Mouse (Mus musculus): ENCODE measurements around the gene Olfr1416. TPM values are rescaled to one million over a fixed set of nuclear protein-coding genes. Genes with fewer than 3 reads are reported as not detected.

The Olfr1416 gene
- polyA plus RNA-seq, 1 experiment from 2014 or later, result not detected

DNA sequence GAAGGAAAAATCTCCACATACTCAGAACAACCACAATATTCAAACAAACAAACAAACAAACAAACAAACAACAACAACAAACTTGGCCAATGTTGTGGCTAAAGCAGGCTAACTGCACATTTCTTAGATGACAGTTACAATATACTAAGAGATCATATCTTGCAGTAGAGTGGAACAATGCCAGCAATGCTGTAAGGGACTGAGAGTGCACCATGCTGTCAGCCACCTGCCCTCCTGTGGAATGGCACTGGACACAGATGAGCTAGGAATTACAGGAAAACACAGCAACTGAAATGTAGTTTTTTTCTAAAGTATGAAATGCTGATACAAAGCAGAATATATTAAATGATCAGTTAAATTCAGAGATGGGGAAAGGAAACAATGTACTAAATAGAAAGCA, 27.2 kb downstream of the Olfr1416 start:
- H3K36me3 ChIP-seq, result peaks cover 79% of the 10 kb centered on the region
- no peaks in the 10 kb centered on the region for H3K4me1 ChIP-seq
- H3K4me2 ChIP-seq (replicated peaks), result no peak overlapping the region
- no peak overlapping the region for H3K9ac ChIP-seq
- no peaks in the 10 kb centered on the region for H3K27me3 ChIP-seq (replicated peaks)
- no peak for ATAC-seq (ENCODE audit: low FRiP score, low read depth)
- no peak overlapping the region for H3K27ac ChIP-seq
- H3K4me3 ChIP-seq, result no peak overlapping the region
- H3K9me3 ChIP-seq, result no peaks in the 10 kb centered on the region

DNA sequence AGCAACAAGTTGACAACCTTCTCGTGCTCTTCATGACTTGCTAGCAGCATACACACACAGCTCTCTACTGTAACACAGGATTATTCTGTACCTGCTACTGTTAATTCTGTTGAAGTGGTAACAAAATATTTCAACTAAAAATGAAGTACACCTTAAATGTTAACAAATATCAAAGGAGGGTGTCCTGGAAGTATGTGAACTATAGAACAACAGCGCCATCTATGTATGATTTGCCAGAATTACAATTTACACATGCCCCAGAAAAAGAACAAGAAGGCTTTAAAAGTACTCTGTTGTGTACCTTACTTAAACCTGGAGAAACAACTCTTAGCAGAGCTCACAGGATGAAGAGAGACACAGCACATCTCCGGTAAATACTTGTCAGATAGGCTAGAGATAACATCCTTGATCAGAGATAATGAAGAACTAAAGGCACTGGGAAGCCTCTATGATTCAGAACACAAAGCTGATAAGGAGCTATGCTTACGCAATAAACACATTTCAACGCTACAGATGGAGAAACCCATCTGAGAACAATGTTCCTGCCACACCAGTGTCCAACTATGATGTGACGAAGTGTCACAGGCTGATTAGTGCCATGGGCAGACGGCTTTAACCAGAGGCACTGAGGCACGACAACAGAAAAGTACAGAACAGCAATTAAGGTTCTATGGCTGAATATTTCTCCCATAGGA, 31.0 kb downstream of the Olfr1416 start:
- no peaks in the 10 kb centered on the region for H3K27me3 ChIP-seq (replicated peaks)
- no peaks in the 10 kb centered on the region for H3K4me1 ChIP-seq
- 77% methylated on average over 8 of the region's 8 CpGs for WGBS
- H3K4me3 ChIP-seq, result no peak overlapping the region
- H3K9me3 ChIP-seq, result no peaks in the 10 kb centered on the region
- H3K4me2 ChIP-seq (replicated peaks), result no peak overlapping the region
- no peak overlapping the region for H3K9ac ChIP-seq
- H3K27ac ChIP-seq, result no peak overlapping the region
- ATAC-seq (ENCODE audit: low FRiP score, low read depth), result no peak
- H3K36me3 ChIP-seq, result peaks cover 78% of the 10 kb centered on the region

DNA sequence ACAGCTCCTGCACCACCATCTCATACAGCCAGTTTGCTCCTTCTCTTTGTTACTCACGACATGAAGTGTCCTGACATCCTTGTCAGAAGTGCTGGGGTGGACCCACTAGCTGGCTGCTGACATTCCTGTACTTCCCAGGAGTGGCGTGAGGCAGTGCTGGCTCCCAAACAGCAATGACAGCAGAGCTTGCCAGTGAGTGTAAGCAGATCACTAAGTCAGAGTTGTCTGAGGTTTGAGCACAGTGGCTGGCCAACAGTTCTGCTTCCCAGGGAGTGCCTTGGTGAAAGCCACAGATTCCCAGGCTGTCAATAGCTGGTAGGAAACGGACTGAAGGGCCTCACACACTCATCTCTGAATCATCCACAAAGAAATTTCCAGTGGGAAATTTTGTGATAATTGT, 36.6 kb downstream of the Olfr1416 start:
- H3K27ac ChIP-seq, result no peak overlapping the region
- H3K27me3 ChIP-seq (replicated peaks), result no peaks in the 10 kb centered on the region
- H3K4me3 ChIP-seq, result no peak overlapping the region
- no peak for ATAC-seq (ENCODE audit: low FRiP score, low read depth)
- no peaks in the 10 kb centered on the region for H3K9me3 ChIP-seq
- H3K36me3 ChIP-seq, result peaks cover 84% of the 10 kb centered on the region
- WGBS, result 86% methylated on average over 3 of the region's 3 CpGs
- H3K4me2 ChIP-seq (replicated peaks), result no peak overlapping the region
- no peaks in the 10 kb centered on the region for H3K4me1 ChIP-seq
- H3K9ac ChIP-seq, result no peak overlapping the region

DNA sequence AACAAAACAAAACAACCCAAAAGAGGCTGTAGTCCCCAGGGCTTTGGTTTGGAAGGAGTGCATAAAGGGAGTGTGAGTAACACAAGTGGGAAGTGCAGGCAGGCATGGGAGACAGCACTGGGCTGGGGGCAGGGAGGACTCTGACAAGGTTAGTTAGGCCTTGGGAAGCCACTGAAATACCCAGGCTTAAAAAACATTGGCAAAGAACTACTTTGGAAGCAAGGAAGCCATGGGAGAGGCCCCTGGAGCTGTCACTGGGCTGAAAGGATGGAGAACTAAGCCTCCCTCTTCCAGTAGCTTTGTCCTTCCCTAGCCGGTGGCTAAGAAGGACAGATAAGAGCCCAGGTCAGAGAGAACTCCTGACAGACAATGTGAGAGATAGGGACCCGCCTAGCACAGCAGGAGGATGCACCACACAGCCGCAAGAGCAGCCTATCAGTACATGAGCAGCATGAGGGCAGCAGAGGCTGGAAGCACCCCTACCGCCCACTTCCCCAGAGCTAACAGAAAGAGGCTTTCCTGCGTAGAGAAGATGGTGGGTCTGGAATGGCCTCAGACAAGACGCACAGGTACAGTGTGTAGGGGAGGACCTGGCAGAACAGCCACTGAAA, 43.4 kb downstream of the Olfr1416 start:
- H3K36me3 ChIP-seq, result peaks cover 64% of the 10 kb centered on the region
- H3K4me3 ChIP-seq, result no peak overlapping the region
- H3K9ac ChIP-seq, result no peak overlapping the region
- no peak overlapping the region for H3K4me2 ChIP-seq (replicated peaks)
- H3K4me1 ChIP-seq, result no peaks in the 10 kb centered on the region
- no peaks in the 10 kb centered on the region for H3K27me3 ChIP-seq (replicated peaks)
- WGBS, result 86% methylated on average over 6 of the region's 6 CpGs
- H3K27ac ChIP-seq, result no peak overlapping the region
- no peaks in the 10 kb centered on the region for H3K9me3 ChIP-seq
- ATAC-seq (ENCODE audit: low FRiP score, low read depth), result no peak

DNA sequence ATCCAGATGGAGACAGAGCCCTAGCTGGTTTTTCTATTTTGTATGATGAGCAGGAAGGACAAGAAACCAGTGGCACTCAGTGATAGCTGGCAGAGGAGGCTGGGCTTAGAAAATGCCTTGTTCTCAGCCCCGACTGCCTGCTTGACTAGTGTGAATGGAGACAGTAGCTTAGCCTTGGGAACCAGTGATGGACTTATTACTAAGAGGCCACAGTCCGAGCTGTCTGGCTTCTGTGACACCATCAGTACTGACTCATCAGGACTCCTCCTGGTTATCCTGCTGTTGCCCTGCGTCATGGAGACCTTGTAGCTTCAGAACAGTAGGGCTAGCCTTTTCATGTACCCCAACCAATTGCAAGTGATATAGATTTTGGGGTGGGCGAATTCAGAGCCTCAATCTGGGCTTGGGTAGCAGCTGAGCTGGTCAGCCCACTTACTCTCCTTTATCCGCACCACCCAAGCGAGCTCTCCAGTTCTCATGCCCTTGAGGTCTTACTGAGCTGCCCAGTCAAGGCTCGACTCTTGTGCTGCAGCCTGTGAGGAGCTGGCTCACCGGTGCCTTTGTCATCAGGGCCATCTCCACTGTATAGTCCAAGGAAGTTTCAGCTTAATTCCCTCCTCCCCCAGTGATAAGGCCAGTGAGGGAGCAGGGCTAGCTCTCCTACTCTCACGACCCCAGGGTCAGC, 44.7 kb downstream of the Olfr1416 start:
- no peak overlapping the region for H3K4me3 ChIP-seq
- H3K27me3 ChIP-seq (replicated peaks), result no peaks in the 10 kb centered on the region
- H3K36me3 ChIP-seq, result peaks cover 55% of the 10 kb centered on the region
- no peak overlapping the region for H3K27ac ChIP-seq
- H3K4me1 ChIP-seq, result no peaks in the 10 kb centered on the region
- no peak overlapping the region for H3K4me2 ChIP-seq (replicated peaks)
- 0 out of 2 replicates have a peak overlapping the region, but pooled peaks have one; percentile 21 for H3K9ac ChIP-seq
- no peaks in the 10 kb centered on the region for H3K9me3 ChIP-seq
- WGBS, result 90% methylated on average over 9 of the region's 9 CpGs
- ATAC-seq (ENCODE audit: low FRiP score, low read depth), result no peak

DNA sequence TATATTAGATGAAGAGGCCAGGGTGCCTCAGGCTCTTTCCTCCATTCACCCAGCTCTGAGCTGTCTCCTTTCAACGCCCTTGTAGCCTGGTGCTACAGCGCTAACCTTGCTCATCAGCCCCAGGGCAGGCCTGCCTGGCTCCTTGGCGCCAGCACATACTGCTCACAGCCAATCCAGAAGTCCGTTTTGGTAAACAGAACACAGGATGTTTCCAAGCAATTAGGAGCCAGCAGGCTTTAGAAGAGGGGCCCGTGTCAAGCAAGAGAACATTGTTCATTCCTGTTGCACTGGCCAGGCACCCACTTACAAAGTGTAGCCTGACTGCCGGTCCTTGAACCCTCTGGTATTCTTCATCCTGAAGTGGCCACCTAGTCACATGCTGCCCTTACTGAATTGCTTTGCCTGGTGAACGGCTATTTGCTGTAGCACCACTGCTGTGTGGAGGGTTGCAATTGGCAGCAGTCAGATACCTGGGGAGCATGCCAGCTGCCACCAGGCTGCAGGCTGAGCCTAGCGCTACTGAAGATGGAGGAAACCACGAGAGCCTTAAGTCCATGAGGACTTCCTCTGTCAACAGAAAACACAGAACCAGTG, 47.1 kb downstream of the Olfr1416 start:
- ATAC-seq (ENCODE audit: low FRiP score, low read depth), result no peak
- WGBS, result 54% methylated on average over 9 of the region's 9 CpGs

DNA sequence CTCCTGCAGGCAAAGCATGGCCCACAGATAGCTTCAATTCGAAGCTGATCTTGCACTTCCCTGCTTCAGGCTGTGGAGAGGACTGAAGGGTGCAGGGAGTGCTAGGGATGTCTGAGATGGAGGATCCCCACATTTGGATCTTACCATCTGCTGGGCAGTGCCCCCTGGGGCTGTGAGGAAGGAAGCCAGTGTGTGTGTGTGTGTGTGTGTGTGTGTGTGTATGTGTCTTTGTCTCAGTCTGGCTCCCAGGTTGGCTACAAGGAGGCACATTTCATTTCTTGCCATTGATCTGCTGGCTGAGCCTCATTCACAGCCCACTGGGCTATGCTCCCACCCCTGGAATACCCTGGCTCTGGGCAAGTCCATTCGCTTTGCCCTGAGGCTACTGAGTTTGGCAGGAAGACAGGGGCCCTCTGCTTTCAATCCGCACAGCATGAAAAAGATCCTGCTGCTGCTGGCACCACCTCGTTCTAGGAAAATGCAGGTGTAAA, 48.0 kb downstream of the Olfr1416 start:
- no peaks in the 10 kb centered on the region for H3K27me3 ChIP-seq (replicated peaks)
- H3K36me3 ChIP-seq, result peaks cover 30% of the 10 kb centered on the region
- no peak overlapping the region for H3K4me3 ChIP-seq
- no peak overlapping the region for H3K27ac ChIP-seq
- no peak for ATAC-seq (ENCODE audit: low FRiP score, low read depth)
- no peak overlapping the region for H3K9ac ChIP-seq
- no peaks in the 10 kb centered on the region for H3K9me3 ChIP-seq
- 49% methylated on average over 4 of the region's 4 CpGs for WGBS
- no peaks in the 10 kb centered on the region; the same call in 1 of the 2 replicates for H3K4me1 ChIP-seq
- H3K4me2 ChIP-seq (replicated peaks), result no peak overlapping the region

More for the DNA sequence above, 47.1 kb downstream of the Olfr1416 start:
- Histone ChIP-seq H3K9me3 (no peaks in the 10 kb centered on the region), H3K27me3 (replicated peaks) (no peaks in the 10 kb centered on the region), H3K4me1 (no peaks in the 10 kb centered on the region), H3K9ac (no peak overlapping the region), H3K4me2 (replicated peaks) (no peak overlapping the region), H3K36me3 (peaks cover 38% of the 10 kb centered on the region), H3K4me3 (no peak overlapping the region), H3K27ac (no peak overlapping the region)

DNA sequence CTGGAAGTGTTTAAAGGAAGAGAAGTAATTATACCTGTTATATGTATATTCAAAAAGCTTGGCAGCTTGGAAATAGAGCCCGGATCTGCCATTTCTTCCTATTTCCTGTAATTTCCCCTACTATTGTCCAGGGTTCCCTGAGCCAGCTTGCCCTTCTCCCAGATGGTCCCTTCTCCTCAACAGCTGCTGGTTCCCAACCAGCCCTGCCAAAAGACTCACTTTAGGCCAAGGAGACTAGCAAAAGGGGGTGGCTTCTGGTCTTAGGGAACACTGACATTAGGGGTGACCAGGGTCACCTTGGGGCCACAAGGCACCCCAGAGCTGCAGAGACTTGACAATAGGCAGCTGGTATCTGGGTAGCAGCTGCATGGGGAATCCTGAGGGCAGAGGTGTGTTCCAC, 49.9 kb downstream of the Olfr1416 start:
- 96% methylated on average over 1 of the region's 1 CpGs for WGBS
- no peak for ATAC-seq (ENCODE audit: low FRiP score, low read depth)
- H3K4me1 ChIP-seq, result no peaks in the 10 kb centered on the region; the same call in 1 of the 2 replicates
- no peak overlapping the region for H3K4me2 ChIP-seq (replicated peaks)
- no peak overlapping the region for H3K9ac ChIP-seq
- H3K27ac ChIP-seq, result no peak overlapping the region
- H3K9me3 ChIP-seq, result no peaks in the 10 kb centered on the region
- no peak overlapping the region for H3K4me3 ChIP-seq
- no peaks in the 10 kb centered on the region for H3K27me3 ChIP-seq (replicated peaks)
- peaks cover 17% of the 10 kb centered on the region for H3K36me3 ChIP-seq

DNA sequence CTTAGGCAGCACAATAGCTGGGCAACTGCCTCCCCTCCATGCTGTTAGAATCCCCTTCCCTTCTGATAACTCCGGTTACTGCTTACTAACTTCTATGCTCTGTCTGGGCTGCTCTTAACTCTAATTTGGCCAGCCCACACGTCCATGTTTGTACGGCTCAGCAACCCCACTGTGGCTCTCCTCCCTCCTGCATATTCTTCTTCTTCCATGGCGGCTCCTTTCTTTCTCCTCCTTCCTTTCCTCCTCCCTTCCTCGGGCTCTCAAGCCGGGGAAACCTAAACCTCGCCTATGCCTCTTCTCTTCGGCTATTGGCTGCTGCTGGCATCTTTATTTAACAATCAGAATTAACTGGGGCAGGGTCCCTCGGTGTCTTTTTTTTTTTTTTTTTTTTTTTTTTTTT, 52.1 kb downstream of the Olfr1416 start:
- no peaks in the 10 kb centered on the region for H3K27me3 ChIP-seq (replicated peaks)
- ATAC-seq (ENCODE audit: low FRiP score, low read depth), result no peak
- H3K4me1 ChIP-seq, result no peaks in the 10 kb centered on the region; the same call in 1 of the 2 replicates
- no peak overlapping the region for H3K4me3 ChIP-seq
- H3K36me3 ChIP-seq, result no peaks in the 10 kb centered on the region
- H3K9ac ChIP-seq, result no peak overlapping the region
- no peak overlapping the region for H3K4me2 ChIP-seq (replicated peaks)
- 72% methylated on average over 9 of the region's 9 CpGs for WGBS
- H3K27ac ChIP-seq, result no peak overlapping the region
- H3K9me3 ChIP-seq, result no peaks in the 10 kb centered on the region

DNA sequence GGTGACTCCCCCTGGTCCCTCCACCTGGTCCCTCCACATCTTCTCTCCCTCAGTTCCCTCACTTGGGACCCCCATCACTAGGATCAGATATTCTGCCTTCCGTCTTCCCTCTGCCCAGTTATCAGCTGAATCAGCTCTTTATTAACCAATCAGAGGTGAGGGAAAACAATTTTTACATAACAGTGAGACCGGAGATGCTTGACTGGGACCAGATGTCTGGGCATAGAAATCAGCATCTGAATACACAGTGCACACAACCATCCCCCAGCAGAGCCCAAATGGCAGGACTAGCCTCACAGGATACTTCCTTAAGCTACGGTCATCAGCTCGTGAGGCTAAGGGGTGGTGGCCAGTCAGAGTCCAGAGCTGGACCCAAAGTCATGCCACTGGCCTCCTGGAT, 52.8 kb downstream of the Olfr1416 start:
- H3K27me3 ChIP-seq (replicated peaks), result no peaks in the 10 kb centered on the region
- no peak overlapping the region for H3K9ac ChIP-seq
- H3K4me1 ChIP-seq, result no peaks in the 10 kb centered on the region; the same call in 1 of the 2 replicates
- H3K4me2 ChIP-seq (replicated peaks), result no peak overlapping the region
- WGBS, result 50% methylated on average over 4 of the region's 4 CpGs
- ATAC-seq (ENCODE audit: low FRiP score, low read depth), result no peak
- H3K4me3 ChIP-seq, result no peak overlapping the region
- H3K9me3 ChIP-seq, result no peaks in the 10 kb centered on the region
- no peaks in the 10 kb centered on the region for H3K36me3 ChIP-seq
- no peak overlapping the region for H3K27ac ChIP-seq

DNA sequence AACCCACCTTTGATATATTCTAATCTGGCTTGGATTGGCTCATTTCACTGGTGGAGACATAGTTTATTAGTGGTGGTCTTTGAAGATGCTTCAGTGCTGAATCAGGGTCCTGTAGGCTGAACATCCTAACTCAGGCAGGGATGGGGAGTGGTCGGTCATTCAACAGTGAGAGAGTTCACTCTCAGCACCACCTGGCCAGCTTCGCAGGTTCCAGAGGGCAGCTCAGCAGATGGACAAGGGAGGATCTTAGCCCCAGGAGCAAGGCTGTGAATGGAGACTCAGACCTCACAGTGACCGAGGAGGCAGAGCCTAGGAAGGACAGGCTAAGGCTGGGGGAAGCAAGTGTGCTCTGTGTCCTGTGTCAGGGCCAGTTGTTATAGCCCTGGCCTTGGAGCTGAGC, 53.5 kb downstream of the Olfr1416 start:
- Histone ChIP-seq H3K27me3 (replicated peaks) (no peaks in the 10 kb centered on the region), H3K4me3 (no peak overlapping the region), H3K36me3 (no peaks in the 10 kb centered on the region), H3K9me3 (no peaks in the 10 kb centered on the region), H3K4me1 (no peaks in the 10 kb centered on the region; the same call in 1 of the 2 replicates), H3K27ac (no peak overlapping the region), H3K9ac (no peak overlapping the region), H3K4me2 (replicated peaks) (no peak overlapping the region)
- WGBS, result 82% methylated on average over 3 of the region's 3 CpGs
- ATAC-seq (ENCODE audit: low FRiP score, low read depth), result no peak

DNA sequence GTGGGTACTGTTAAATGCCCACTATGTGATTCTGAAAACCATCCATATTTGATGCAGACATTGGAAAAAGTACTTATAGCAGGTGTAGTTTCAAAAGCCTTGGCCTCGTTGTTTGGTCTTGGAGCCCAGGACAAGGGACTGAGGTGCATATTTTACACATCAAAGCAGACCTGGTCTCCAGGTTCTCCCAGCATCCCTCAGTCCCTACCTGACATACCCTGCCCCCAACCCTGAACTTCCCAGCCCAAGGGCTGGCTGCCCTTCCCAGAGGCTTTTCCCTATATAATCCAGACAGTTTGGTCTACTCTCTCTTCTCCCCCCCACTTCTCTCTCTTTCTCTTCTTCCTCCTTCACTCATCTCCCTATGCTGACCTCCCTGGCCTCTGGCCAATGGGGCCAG, 53.9 kb downstream of the Olfr1416 start:
- Histone ChIP-seq H3K36me3 (no peaks in the 10 kb centered on the region), H3K27me3 (replicated peaks) (no peaks in the 10 kb centered on the region), H3K4me1 (no peaks in the 10 kb centered on the region; the same call in 1 of the 2 replicates), H3K4me2 (replicated peaks) (no peak overlapping the region), H3K27ac (no peak overlapping the region), H3K9ac (no peak overlapping the region), H3K4me3 (no peak overlapping the region), H3K9me3 (no peaks in the 10 kb centered on the region)
- ATAC-seq (ENCODE audit: low FRiP score, low read depth), result no peak
- WGBS, result 100% methylated on average over 1 of the region's 1 CpGs
